Mouse (Mus musculus) stomach, postnatal 0 days (tissue): ENCODE data around the gene Zic4. TPM values are rescaled to one million over a fixed set of nuclear protein-coding genes. Genes with fewer than 3 reads are reported as not detected.
A peak's percentile ranks its signal among the peaks of the same experiment; 100 is the strongest.

Experiments used
- ATAC-seq: fragments of 200-750 bp; cut with Nextera tagmentation; 2 replicates; pipeline ENCODE4 v1.8.0; 2017; ENCODE audit not compliant: low FRiP score, low TSS enrichment
- DNase-seq: peaks from one replicate; pipeline ENCODE4 v3.0.0-alpha.2; 2016; ENCODE audit warnings: low spot score
- H3K27ac ChIP-seq: fragments of 300-500 bp; sonication (generic); replicated peaks from 2 replicates; pipeline ENCODE4 v1.5.1; 2014; ENCODE audit warnings: mild to moderate bottlenecking, control low read depth
- H3K27me3 ChIP-seq: fragments of 300-500 bp; sonication (generic); 2 replicates; pipeline ENCODE4 v1.6.1; 2014; ENCODE audit warnings: low read length; ENCODE audit not compliant: control insufficient read depth, insufficient read depth
- H3K36me3 ChIP-seq: fragments of 300-500 bp; sonication (generic); 2 replicates; pipeline ENCODE4 v1.6.1; 2014; ENCODE audit warnings: low read length, mixed read lengths; ENCODE audit not compliant: control insufficient read depth, insufficient read depth
- H3K4me1 ChIP-seq: fragments of 300-500 bp; sonication (generic); replicated peaks from 2 replicates; pipeline ENCODE4 v1.6.1; 2014; ENCODE audit warnings: antibody characterized with exemption; ENCODE audit not compliant: control insufficient read depth, insufficient read depth
- H3K4me2 ChIP-seq: fragments of 300-500 bp; sonication (generic); replicated peaks from 2 replicates; pipeline ENCODE4 v1.6.1; 2014; ENCODE audit warnings: low read depth, mild to moderate bottlenecking, control low read depth, moderate library complexity
- H3K4me3 ChIP-seq: fragments of 300-500 bp; sonication (generic); 2 replicates; pipeline ENCODE4 v1.5.1; 2014; ENCODE audit warnings: low read depth, low read length, control low read depth
- H3K9ac ChIP-seq: fragments of 300-500 bp; sonication (generic); 2 replicates; pipeline ENCODE4 v1.6.1; 2014; ENCODE audit warnings: mild to moderate bottlenecking, low read length, control low read depth, mixed read lengths
- H3K9me3 ChIP-seq: fragments of 300-500 bp; sonication (generic); 2 replicates; pipeline ENCODE4 v1.6.1; 2016; ENCODE audit warnings: low read length; ENCODE audit not compliant: control insufficient read depth
- CTCF ChIP-seq: IDR thresholded peaks from 2 replicates; pipeline ENCODE4 v1.5.1; 2016; ENCODE audit warnings: antibody characterized with exemption, low read depth, mild to moderate bottlenecking, moderate library complexity
- EP300 ChIP-seq: optimal IDR thresholded peaks from 2 replicates; pipeline ENCODE3; 2016; ENCODE audit warnings: antibody characterized with exemption
- WGBS: fragments of 180-500 bp; shearing (Covaris S2); extraction: QIAGEN DNeasy Blood & Tissue Kit; methylation state at CpG from one replicate; pipeline ENCODE4 v1.1.7; 2014; 5-methylcytosine and 5-hydroxymethylcytosine counted together
- polyA plus RNA-seq: library from polyadenylated mRNA; unstranded; fragments of >200 nt; fragmentation: Nextera tagmentation; extraction: Ambion mirVana; gene quantifications from 2 replicates; pipeline ENCODE4 v1.2.1, GENCODE M21; 2015

The Zic4 gene
- polyA plus RNA-seq, 1 experiment from 2014 or later = not detected

DNA sequence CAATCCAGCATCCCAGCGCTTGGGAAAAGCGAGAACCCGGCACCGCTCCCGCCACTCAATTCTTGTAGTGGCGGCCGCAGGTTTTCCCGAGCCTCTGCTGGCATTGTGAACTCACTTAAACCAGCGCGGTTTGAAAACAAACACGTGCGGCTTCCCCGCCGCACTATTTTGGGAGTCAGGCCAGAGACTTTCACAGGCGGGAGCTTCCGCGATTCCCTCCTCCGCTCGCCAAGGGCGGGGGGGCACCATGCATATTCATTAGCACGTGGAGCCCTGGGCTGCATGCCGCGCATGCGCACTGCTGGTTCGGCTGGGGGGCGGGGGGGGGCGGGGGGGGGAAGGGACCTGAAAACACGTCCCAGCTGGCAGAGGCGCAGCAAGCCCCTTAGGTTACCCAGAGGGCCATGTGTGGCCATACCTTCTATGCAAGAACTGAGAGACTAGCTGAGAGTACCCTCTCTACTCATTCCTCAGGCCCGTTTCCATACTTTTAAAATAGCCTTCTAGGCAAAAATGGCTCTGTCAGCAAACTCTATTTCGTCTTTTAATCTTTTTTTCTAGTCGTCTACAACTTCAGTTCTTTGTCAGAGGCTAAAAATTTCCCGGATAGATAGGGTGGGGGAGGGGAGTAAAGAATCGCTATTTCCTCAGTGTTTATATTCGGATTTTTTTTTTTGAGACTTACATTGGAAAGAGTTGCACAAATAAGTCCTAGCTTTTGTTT is 6.4 kb upstream of the Zic4 start:
- no peaks in the 10 kb centered on the region for H3K36me3 ChIP-seq
- DNase-seq (no peak), ATAC-seq (no peak)
- WGBS = 1% methylated on average over 32 of the region's 35 CpGs
- no peaks in the 10 kb centered on the region for H3K9me3 ChIP-seq
- no peak overlapping the region for H3K4me3 ChIP-seq
- no peak overlapping the region for H3K9ac ChIP-seq
- 0 out of 2 replicates have a peak overlapping the region, but pooled peaks have one; percentile 11 for H3K4me2 ChIP-seq
- no peak overlapping the region for H3K27ac ChIP-seq
- no peaks in the 10 kb centered on the region for H3K4me1 ChIP-seq
- H3K27me3 ChIP-seq = peaks cover 31% of the 10 kb centered on the region
- TF ChIP-seq CTCF = no peak
- no peak for TF ChIP-seq EP300

DNA sequence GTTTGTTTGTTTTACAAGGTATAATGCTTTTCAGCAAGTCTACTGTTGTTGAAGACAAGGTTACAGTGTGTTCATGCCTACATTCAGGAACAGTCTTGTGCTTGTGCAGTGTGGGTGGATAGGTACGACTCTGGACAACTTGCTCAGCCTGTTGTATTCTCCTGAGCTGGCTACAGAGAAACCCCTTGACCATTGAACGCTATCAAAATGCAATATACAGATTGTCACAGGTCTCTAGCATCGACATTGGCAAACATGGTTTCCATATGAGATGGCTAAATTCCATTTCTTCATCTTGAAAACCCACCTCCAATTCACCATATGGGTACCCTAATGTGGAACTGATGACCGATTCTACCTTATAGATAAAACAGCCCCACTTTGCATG is 5.9 kb upstream of the Zic4 start:
- ATAC-seq (no peak), DNase-seq (no peak)
- no peaks in the 10 kb centered on the region for H3K36me3 ChIP-seq
- TF ChIP-seq EP300 (no peak), CTCF (no peak)
- H3K27ac ChIP-seq = no peak overlapping the region
- no peak overlapping the region for H3K9ac ChIP-seq
- WGBS = 13% methylated on average over 4 of the region's 4 CpGs
- no peaks in the 10 kb centered on the region for H3K4me1 ChIP-seq
- H3K27me3 ChIP-seq = peaks cover 26% of the 10 kb centered on the region; the same call in 1 of the 2 replicates
- H3K4me3 ChIP-seq = no peak overlapping the region
- no peaks in the 10 kb centered on the region for H3K9me3 ChIP-seq
- no peak overlapping the region for H3K4me2 ChIP-seq

DNA sequence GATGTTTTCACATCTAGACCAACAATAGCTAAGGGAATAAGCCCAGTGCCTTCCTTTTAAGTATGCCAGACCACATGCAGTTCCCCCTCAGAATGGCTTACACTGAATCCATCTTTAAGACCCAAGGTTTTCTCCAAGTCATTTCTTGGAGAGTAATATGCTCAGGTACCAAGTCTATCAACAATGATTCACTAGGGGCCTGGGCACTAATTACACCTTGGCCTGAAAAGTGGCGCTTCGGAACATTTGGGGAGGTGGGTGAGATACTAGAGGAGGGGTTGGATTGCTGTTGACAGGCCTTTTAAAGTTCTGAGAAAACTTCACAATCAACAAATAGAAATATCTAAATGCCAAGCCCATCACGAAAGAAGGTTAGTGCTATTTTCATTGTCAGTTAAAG is 4.9 kb upstream of the Zic4 start:
- Histone ChIP-seq H3K27me3 (peaks cover 32% of the 10 kb centered on the region), H3K9me3 (no peaks in the 10 kb centered on the region), H3K36me3 (no peaks in the 10 kb centered on the region), H3K4me1 (no peaks in the 10 kb centered on the region), H3K27ac (no peak overlapping the region), H3K4me2 (no peak overlapping the region), H3K4me3 (no peak overlapping the region), H3K9ac (no peak overlapping the region)
- WGBS = 10% methylated on average over 3 of the region's 3 CpGs
- DNase-seq (no peak), ATAC-seq (no peak)
- TF ChIP-seq CTCF (no peak), EP300 (no peak)

DNA sequence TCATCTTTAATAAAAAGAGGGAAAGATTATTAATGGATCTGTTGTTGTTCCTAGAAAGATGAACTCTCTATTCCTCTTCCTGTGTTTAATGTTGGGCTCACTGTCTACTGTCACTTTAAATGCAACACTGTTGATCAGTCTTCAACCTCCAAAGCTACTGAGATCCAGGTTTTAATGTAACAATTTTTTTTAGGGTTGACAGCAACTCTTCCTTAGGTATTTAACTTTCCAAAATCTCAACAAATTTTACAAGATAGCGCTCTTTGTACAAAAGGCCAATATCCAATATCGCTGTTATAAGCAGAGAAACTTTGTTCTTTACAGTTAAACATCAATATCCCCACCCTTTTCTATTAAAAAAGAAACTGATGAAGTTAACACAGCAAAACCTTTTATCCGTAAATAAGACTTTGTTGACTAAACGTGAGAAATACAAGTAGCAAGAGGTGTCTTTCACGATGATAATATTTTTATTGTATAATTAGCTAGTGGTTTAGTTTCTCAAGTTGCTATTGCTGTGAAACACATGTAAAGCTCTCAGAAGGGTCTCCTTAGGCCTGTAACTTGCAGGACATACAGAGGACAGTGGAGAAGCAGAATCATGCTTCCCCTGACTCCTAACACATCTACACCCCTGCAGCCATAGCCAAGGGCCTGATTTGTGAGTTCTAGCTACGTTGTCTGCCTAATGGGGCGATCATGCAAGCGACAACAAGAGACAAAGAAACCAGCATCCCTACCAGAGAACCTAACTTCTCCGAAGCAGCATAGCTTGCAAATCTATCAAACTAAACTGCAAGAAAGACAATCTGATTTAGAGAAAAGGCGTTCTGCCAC is 3.1 kb upstream of the Zic4 start:
- Histone ChIP-seq H3K36me3 (no peaks in the 10 kb centered on the region), H3K27me3 (peaks cover 32% of the 10 kb centered on the region), H3K9ac (no peak overlapping the region), H3K4me1 (no peaks in the 10 kb centered on the region), H3K9me3 (no peaks in the 10 kb centered on the region), H3K4me2 (no peak overlapping the region), H3K27ac (no peak overlapping the region), H3K4me3 (no peak overlapping the region)
- no peak for ATAC-seq
- no peak for TF ChIP-seq CTCF
- WGBS = 9% methylated on average over 10 of the region's 10 CpGs
- DNase-seq = no peak

DNA sequence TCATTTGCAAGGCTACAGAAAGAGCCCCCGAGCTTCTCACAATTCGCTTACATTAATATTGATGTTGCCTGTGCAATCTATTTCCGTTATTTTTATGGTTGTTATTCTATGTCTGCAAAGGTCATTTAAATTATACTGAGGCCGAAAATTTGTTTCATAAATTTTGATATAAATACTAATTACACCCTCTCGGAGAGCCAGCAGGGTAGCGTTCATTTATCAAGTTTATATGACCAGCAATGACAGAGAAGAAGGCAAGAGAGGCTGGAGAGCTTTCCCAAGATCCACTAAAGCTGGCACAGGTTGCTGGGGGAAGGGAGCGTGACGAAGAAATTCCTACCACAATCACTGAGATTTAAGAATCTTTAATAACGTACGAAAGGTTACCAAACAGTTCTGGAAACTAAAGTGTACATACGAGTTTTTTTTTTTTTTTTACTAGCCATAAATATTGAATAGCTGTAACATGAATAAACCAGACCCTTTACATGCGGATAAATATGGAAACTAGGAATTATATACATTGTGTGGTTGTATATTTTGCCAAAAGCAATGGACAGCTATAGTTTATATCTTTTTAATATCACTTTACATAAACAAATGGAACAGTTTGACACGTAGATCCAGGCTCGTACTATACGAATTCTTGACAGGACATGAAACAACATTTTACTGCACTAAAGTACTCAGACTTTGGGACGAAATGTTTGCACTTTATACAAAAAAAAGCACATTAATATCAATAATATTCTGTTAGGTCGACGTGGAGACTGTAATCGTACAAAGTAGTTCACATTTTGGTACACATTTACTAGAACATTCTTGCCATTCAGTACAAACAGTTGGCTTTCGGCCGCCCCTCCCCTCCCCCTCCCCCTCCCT is 1.8 kb upstream of the Zic4 start:
- Histone ChIP-seq H3K27ac (no peak overlapping the region), H3K4me3 (no peak overlapping the region), H3K4me1 (no peaks in the 10 kb centered on the region; the same call in 1 of the 2 replicates), H3K9me3 (no peaks in the 10 kb centered on the region), H3K36me3 (no peaks in the 10 kb centered on the region), H3K4me2 (no peak overlapping the region), H3K27me3 (peaks cover 35% of the 10 kb centered on the region), H3K9ac (no peak overlapping the region)
- WGBS = 8% methylated on average over 21 of the region's 21 CpGs
- TF ChIP-seq CTCF (no peak), EP300 (no peak)
- no peak for ATAC-seq
- no peak for DNase-seq
